Mouse (Mus musculus) liver, postnatal 0 days (tissue): Measurements from ENCODE around the gene Xkr7.

Source experiments
- CTCF ChIP-seq: sonication (generic); IDR thresholded peaks from 2 replicates; pipeline ENCODE4 v1.5.1; 2016; ENCODE audit warnings: antibody characterized with exemption, low read depth
- EP300 ChIP-seq: IDR thresholded peaks from 2 replicates; pipeline ENCODE4 v1.6.1; 2016; ENCODE audit warnings: antibody characterized with exemption, low read depth, mild to moderate bottlenecking

DNA sequence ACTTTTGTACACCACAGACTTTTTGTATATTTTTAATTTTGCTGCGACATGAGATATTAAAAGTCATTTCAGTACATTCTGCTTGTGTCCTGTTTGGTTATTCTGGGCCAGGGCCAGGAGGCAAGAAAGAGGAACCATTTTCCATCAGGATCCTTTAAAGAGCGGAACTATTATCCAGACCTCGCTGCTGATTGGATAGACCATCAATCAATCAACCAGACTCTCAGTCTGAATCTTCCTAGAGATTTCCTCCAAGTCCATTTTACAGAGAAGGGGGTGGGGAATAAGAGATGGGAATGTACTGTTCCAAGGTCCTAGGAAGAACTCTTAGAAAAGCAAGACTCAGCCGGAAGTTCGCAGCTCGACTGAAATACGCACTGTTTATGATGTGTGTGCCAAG is 28.6 kb downstream of the Xkr7 start:
- TF ChIP-seq CTCF (no peak), EP300 (no peak)
